Mouse (Mus musculus) A20 (cell line): Measurements from ENCODE around the gene Apom.

Experiments
- DNase-seq: peaks from one replicate; pipeline ENCODE4 v3.0.0-alpha.2; 2011; ENCODE audit warnings: low read depth, low spot score

The Apom gene

DNA sequence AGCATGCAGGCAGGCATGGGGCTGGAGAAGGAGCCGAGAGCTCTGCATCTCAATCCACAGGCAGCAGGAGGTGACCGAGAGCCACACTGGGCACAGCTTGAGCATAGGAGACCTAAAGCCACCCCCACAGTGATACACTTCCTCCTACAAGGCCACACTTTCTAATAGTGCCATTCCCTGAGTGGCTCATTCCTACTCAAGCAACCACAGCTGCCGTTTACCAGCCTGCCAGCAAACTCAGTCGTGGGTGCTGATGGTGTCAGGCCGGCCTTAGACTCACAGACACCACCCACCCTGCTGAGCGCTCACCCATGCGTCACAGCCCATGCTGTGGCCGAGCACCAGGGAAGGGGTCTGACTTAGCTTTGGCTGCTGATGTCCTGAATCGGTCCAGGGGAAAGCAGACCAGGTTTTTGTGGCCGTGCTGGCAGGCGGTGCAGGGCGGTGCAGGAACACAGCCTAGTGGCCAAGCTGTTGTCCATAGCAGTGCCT lies 34.6 kb downstream of the Apom start:
- DNase-seq, result no peak

- no peak for DNase-seq
Observed at GRCm38 (mm10) chr17:35096597-35096996, 35.3 kb downstream of the Apom start.

- DNase-seq, result no peak
Observed at GRCm38 (mm10) chr17:35094475-35095365, 37.1 kb downstream of the Apom start.

GRCm38 (mm10) chr17:35092403-35093198 lies 39.2 kb downstream of the Apom start:
- no peak for DNase-seq

DNA sequence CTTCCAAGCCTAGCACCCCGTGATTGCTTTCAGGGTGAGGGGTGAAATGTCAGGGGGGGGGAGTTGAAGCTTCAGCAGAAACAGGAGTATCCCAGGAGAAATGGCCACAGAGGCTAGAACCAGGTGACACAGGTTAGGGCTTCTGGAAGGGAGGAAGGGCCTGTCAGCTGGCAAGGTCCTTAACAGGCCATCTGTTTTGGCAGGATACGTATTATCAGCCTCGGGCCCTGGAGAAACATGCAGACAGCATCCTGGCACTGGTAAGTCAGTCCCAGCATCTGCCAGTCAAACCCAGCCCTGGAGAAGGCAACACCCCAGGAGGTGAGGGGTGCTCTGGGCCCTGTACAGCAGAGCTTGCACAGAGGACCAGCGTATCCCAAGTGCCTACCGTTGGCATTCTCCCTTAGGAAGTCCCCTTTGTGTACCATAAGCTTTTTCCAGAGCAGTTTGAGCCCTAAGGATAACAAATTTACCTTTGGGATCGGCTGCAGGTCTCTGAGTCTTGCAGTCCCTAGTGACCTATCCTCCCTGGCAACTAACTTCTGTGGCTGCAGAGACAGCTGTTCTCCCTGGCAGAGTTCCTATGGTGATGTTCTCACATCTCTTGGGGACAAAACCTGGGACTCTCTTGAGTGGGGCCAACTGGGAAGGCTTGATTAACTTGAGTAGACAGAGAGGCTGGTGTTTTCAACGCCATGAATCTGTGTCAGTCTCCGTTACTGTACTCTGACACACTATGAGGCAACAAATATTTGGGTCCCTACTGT lies 41.5 kb downstream of the Apom start:
- peak; percentile 23 for DNase-seq

DNA sequence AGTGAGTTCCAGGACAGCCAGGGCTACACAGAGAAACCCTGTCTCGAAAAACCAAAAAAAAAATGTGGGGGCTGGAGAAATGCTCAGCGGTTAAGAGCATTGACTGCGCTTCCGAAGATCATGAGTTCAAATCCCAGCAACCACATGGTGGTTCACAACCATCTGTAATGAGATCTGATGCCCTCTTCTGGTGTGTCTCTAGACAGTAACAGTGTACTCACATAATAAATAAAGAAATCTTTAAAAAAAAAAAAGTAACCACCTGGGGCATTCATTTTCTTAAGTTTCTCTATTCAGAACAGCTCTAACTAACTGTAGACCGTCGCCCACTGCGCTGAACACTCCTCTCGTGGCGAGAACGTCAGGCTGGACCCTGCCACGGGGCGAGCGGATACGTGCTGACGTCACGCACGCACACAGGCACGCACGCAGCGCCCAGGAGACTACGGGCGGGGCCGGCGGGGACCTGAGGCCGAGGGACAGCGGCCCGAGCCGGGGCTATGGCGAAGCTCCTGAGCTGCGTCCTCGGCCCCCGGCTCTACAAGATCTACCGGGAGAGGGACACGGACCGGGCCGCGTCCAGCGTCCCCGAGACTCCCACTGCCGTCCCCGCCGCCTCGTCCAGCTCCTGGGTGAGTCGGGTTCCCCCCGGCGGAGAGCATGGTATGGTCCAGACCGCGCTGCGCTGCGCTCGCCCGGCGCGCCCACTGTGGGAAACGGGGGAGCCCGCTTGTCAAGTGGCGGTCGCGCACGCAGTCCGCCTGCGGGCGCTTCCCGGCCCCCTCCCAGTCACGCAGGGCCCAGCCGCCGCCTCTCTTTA lies 42.8 kb downstream of the Apom start, which contains the start of gene Abhd16a:
TSS of gene Abhd16a (plus strand) at position 439 of the 820 bp plus-strand sequence.
- DNase-seq, result peak; percentile 98

GRCm38 (mm10) chr17:35088151-35088550 lies 43.7 kb downstream of the Apom start:
- DNase-seq, result peak; percentile 45

GRCm38 (mm10) chr17:35085208-35085865 lies 46.5 kb downstream of the Apom start, which contains the start of gene Ly6g6f:
Gene Ly6g6f, minus strand, starts transcription at chr17:35085610.
- no peak for DNase-seq

DNA sequence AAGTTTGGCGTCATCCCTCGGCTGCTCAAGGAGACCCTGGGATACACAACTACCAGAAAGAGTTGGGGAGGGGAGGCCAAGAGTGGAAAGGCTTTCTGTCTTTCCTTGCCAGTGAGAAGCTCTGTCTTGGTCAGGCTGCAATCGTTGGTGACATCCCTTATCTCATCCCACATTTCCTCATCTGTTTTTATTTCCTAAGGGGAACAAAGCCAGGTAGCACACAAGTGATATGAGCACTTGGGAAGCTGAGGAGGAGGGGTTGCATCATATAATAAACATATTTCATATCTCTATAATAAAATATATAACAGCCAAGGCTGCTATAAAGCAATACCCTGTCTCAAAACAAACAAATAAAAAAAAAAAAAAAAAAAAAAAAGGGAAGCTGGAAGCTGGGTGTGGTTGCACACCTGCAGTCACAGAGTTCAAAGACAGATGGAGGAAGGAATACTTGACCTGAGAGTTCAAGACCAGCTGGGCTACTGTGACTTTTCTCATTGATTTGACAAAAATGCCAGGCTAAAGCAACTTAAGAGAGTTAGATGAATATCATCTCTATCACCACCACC lies 47.8 kb downstream of the Apom start:
- peak; percentile 11 for DNase-seq

DNA sequence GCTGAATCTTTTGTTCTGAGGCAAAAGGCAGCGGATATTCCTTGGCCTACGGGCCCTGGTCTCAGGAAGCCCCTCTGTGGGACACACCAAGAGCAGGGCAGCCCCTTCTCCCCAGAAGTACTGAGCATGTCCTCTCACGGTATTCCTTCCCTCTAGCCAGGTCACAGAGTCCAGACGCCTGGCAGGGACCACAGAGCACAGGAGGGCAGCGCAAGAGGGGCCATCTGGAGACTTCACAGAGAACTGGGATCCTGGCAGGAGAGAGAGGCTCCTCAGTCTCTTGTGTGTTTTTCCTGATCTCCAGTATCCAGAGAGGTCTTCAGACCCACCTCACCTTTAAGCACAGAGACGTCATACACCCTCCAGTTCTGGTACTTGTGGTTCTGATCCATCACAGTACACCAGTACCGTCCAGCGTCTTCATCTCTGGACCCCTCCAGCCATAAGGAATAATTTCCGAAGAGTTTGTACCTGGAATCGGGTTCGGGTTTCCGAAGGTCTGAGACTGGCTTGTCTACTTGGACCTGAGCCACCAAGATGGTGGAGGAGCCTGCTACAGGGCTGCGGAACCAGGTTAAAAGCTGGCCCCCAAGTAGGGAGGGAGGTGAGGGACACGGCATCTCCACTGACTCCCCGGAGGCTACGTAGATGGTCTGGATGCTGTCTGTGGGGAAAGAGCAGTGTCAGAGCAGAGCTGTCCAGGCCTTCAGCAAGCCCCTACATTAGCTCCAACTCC lies 48.8 kb downstream of the Apom start:
- no peak for DNase-seq

- DNase-seq, result no peak
Observed at GRCm38 (mm10) chr17:35080710-35081109, 51.1 kb downstream of the Apom start.

DNA sequence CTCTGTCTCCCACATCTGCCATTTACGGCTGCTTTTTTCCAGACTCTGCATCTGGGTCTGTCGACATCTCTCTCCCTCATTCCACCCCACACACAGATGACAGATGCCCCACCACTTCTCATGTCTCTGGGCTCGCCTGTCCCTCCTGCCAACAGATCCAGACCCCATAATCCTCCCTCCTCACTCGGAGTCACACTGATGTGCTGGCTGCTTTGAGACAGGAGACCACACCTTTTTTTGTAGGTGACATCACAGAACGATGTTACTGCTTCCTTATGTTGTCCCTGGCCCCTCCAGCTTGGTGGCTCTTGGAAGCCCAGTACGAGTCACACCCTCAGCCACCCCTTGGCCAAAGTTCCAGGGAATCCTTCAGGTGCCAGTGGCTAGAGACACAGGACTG lies 51.6 kb downstream of the Apom start:
- DNase-seq, result no peak

DNA sequence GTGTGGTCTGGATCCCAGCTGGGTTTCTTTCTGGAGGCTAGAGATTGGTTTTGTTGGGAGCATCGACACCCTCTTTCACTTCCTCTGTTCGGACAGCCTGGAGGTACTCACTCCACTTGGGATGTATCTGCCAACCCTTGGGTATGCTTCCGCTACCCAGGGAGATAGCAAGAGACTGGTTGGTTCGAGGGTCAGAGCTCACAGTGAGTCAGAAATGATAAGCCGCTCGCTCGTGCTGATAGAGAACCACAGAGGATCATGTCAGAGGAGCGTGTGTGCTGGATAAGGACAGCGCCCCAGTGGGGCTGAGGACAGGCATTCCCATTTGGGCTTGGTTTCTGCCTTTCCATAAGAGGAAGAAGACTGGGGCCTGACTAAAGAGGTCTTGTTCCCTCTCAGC lies 52.1 kb downstream of the Apom start:
- DNase-seq, result no peak
